In the genomic region with DNA sequence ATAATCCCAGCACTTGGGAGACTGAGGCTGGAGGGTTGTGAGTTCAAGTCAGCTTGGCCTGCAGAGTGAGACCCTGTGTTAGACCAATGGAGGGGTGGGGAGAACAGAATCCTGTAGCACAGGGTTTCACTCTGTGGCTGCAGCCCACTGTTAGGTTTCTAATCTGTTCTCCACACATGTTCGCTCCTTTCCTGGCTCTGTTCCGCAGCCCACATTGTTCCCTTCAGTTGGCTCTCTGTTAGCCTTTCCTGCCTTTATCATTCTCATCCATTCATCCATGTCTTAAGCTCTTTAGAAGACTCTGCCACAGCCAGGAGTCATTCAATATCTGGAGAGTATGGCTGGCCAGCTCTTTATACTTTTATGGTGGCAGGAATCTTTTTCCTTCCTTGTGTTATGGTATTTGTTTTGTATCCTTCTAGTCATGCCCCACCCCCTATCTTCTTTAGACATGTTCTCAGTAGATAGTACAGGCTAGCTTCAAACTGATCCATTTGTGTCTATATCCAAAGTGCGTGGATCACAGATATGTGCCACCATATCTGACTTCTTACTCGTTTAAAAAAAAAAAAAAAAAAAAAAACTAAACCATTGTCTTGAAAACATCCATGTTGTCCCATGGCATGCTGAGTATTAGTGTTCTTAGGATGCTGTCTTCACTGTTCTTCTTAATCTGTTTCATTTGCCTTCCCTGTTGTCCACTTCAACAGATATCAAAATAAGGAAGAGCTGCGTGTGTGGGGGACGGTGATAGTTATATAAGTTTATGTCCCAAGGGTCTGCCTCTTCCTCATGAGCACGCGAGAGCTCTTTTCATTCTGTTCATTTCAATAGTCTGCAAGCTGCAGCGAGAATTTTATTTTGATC, we compare ENCODE assay signal across 13 mouse cellular contexts. TPM values are rescaled to one million over a fixed set of nuclear protein-coding genes. Genes with fewer than 3 reads are reported as not detected.
DNase-seq lines count a peak whose midpoint lies in the region; ATAC-seq and TF ChIP-seq lines count a peak whose summit lies in the region.
"Had no signal": no experiment of that assay in that cellular context is flagged by ENCODE, and none has a peak within 500 bp of the region (broad histone marks: within the 10 kb centered on the region; RNA-seq: fewer than 3 reads in every experiment).

No protein-coding gene starts in this region.

- no peaks in the 10 kb centered on the region for H3K36me3 ChIP-seq in intestine, embryonic 16.5 days (ENCODE audit: control insufficient read depth, insufficient read depth, low read length)
- H3K36me3 ChIP-seq in intestine, embryonic 15.5 days: no peaks in the 10 kb centered on the region
- no peaks in the 10 kb centered on the region for H3K36me3 ChIP-seq in heart, embryonic 15.5 days
- no peaks in the 10 kb centered on the region; the same call in 1 of the 2 replicates for H3K36me3 ChIP-seq in liver, embryonic 16.5 days (ENCODE audit: control insufficient read depth, insufficient read depth)
- H3K36me3 ChIP-seq: limb, embryonic 15.5 days had no signal

- TF ChIP-seq CTCF in bone marrow, adult 2 months (IDR thresholded peaks at IDR 0.05; ENCODE audit: control insufficient read depth, insufficient read depth, low read length): no peak

- no peak overlapping the region for H3K9ac ChIP-seq in intestine, embryonic 16.5 days (ENCODE audit: low read depth, low read length)
- H3K9ac ChIP-seq in intestine, embryonic 15.5 days: no peak overlapping the region
- H3K9ac ChIP-seq in heart, embryonic 15.5 days: no peak overlapping the region
- 0 out of 2 replicates have a peak overlapping the region, but pooled peaks have one; percentile 7 for H3K9ac ChIP-seq in liver, embryonic 16.5 days (ENCODE audit: low read depth, low read length)
- H3K9ac ChIP-seq: limb, embryonic 15.5 days had no signal

- H3K4me2 ChIP-seq in intestine, embryonic 16.5 days (ENCODE audit: low read depth, low read length): no peak overlapping the region
- H3K4me2 ChIP-seq in intestine, embryonic 15.5 days (replicated peaks): no peak overlapping the region
- no peak overlapping the region for H3K4me2 ChIP-seq in heart, embryonic 15.5 days
- peak overlapping the region; percentile 30 for H3K4me2 ChIP-seq in liver, embryonic 16.5 days (ENCODE audit: low read depth, low read length)
- H3K4me2 ChIP-seq: limb, embryonic 15.5 days had no signal

- H3K4me3 ChIP-seq in intestine, embryonic 16.5 days (ENCODE audit: low read length): no peak overlapping the region
- H3K4me3 ChIP-seq in intestine, embryonic 15.5 days (replicated peaks): no peak overlapping the region
- no peak overlapping the region for H3K4me3 ChIP-seq in bone marrow, adult 2 months (replicated peaks; ENCODE audit: control insufficient read depth, low read depth, low read length)
- H3K4me3 ChIP-seq in heart, embryonic 15.5 days: no peak overlapping the region
- no peak overlapping the region for H3K4me3 ChIP-seq in liver, embryonic 16.5 days (ENCODE audit: low read depth, low read length)
- H3K4me3 ChIP-seq: forebrain, embryonic 10.5 days; limb, embryonic 15.5 days had no signal

- no peak overlapping the region for H3K27ac ChIP-seq in intestine, embryonic 16.5 days (ENCODE audit: low read length)
- H3K27ac ChIP-seq in intestine, embryonic 15.5 days: no peak overlapping the region
- peak overlapping the region; percentile 5; the same call in 1 of the 2 replicates for H3K27ac ChIP-seq in bone marrow, adult 2 months (ENCODE audit: control insufficient read depth, insufficient read depth, low read depth, low read length, poor library complexity)
- H3K27ac ChIP-seq in heart, embryonic 15.5 days: peak overlapping the region; percentile 53
- peak overlapping the region; percentile 78 for H3K27ac ChIP-seq in liver, embryonic 16.5 days (ENCODE audit: low read length)
- H3K27ac ChIP-seq: forebrain, embryonic 10.5 days; limb, embryonic 15.5 days had no signal

- DNase-seq in adrenal gland, adult (ENCODE audit: inconsistent age in 2 of 2, low spot score in 1 of 2): no peak
- no peak for DNase-seq in right cerebral cortex, adult 2 months (ENCODE audit: low spot score in 2 of 2)
- DNase-seq in layer of hippocampus, postnatal 36 days: no peak
- DNase-seq: cerebellum, adult 9-10 months; right cerebral cortex, postnatal 25 days; thymus, postnatal 36 days had no signal

- H3K9me3 ChIP-seq in intestine, embryonic 16.5 days (ENCODE audit: control insufficient read depth, low read length): no peaks in the 10 kb centered on the region
- H3K9me3 ChIP-seq in intestine, embryonic 15.5 days: no peaks in the 10 kb centered on the region
- no peaks in the 10 kb centered on the region for H3K9me3 ChIP-seq in heart, embryonic 15.5 days (replicated peaks)
- H3K9me3 ChIP-seq in liver, embryonic 16.5 days (replicated peaks; ENCODE audit: control insufficient read depth, low read length): no peaks in the 10 kb centered on the region
- H3K9me3 ChIP-seq: forebrain, embryonic 10.5 days; limb, embryonic 15.5 days had no signal

- 87% methylated on average over 9 of the region's 9 CpGs for WGBS in intestine, embryonic 16.5 days
- WGBS in intestine, embryonic 15.5 days: 92% methylated on average over 9 of the region's 9 CpGs
- 66% methylated on average over 9 of the region's 9 CpGs for WGBS in bone marrow, adult 2 months
- WGBS in heart, embryonic 15.5 days: 77% methylated on average over 9 of the region's 9 CpGs
- WGBS in liver, embryonic 16.5 days (ENCODE audit: insufficient replicate concordance): 30% methylated on average over 9 of the region's 9 CpGs

- TF ChIP-seq POLR2A in bone marrow, adult 2 months (IDR thresholded peaks at IDR 0.05; ENCODE audit: borderline replicate concordance, control insufficient read depth, low read depth, low read length): no peak

- peak; percentile 36; the same call in 1 of the 2 replicates for ATAC-seq in intestine, embryonic 16.5 days
- no peak for ATAC-seq in intestine, embryonic 15.5 days
- peak; percentile 63 for ATAC-seq in heart, embryonic 15.5 days (replicated peaks; ENCODE audit: insufficient number of reproducible peaks, insufficient read depth, low FRiP score, low read depth)
- peak; percentile 72 for ATAC-seq in liver, embryonic 16.5 days (ENCODE audit: low read depth)

- peaks cover 7% of the 10 kb centered on the region; the same call in 1 of the 2 replicates for H3K4me1 ChIP-seq in intestine, embryonic 16.5 days (ENCODE audit: control insufficient read depth, insufficient read depth, low read length)
- H3K4me1 ChIP-seq in intestine, embryonic 15.5 days (replicated peaks): no peaks in the 10 kb centered on the region
- peaks cover 4% of the 10 kb centered on the region for H3K4me1 ChIP-seq in bone marrow, adult 2 months (ENCODE audit: control insufficient read depth, insufficient read depth, low read length)
- H3K4me1 ChIP-seq in heart, embryonic 15.5 days (replicated peaks): peaks cover 5% of the 10 kb centered on the region; the same call in 1 of the 2 replicates
- peaks cover 49% of the 10 kb centered on the region for H3K4me1 ChIP-seq in liver, embryonic 16.5 days (ENCODE audit: control insufficient read depth, low read depth, low read length)
- H3K4me1 ChIP-seq: limb, embryonic 15.5 days had no signal

- H3K27me3 ChIP-seq in intestine, embryonic 16.5 days (replicated peaks; ENCODE audit: control insufficient read depth, insufficient read depth, low read length): no peaks in the 10 kb centered on the region
- no peaks in the 10 kb centered on the region for H3K27me3 ChIP-seq in intestine, embryonic 15.5 days (replicated peaks)
- H3K27me3 ChIP-seq in heart, embryonic 15.5 days: no peaks in the 10 kb centered on the region
- H3K27me3 ChIP-seq in liver, embryonic 16.5 days (ENCODE audit: control insufficient read depth, insufficient read depth, low read depth, low read length): no peaks in the 10 kb centered on the region
- H3K27me3 ChIP-seq: limb, embryonic 15.5 days had no signal

RNA-seq across cellular contexts. Expression of gene Prcp, which starts 9.8 kb away (rescaled TPM):
- polyA plus RNA-seq in intestine, embryonic 16.5 days (2015; fragmentation: Nextera tagmentation; extraction: Ambion mirVana): 22.8 and 25.3 TPM in 2 replicates
- polyA plus RNA-seq in intestine, embryonic 15.5 days (2015; fragmentation: Nextera tagmentation; extraction: Ambion mirVana): 22.3 and 22.7 TPM in 2 replicates
- polyA plus RNA-seq in bone marrow, adult 2 months (2011; ENCODE audit: insufficient read depth, insufficient read length, low replicate concordance, missing spikeins): 32.8 and 34.1 TPM in 2 replicates
- 19.1 and 22.0 TPM in 2 replicates for polyA plus RNA-seq in heart, embryonic 15.5 days (2015; fragmentation: Nextera tagmentation; extraction: Ambion mirVana)
- 12.2 and 15.0 TPM in 2 replicates for polyA plus RNA-seq in liver, embryonic 16.5 days (2015; fragmentation: Nextera tagmentation; extraction: Ambion mirVana)
- total RNA-seq in layer of hippocampus, postnatal 36 days (2021): 1 to 10 TPM; 7.5 to 8.2 TPM

RNA-seq across cellular contexts. Expression of gene Ddias, which starts 10.0 kb away (rescaled TPM):
- polyA plus RNA-seq in intestine, embryonic 16.5 days (2015; fragmentation: Nextera tagmentation; extraction: Ambion mirVana): 8.7 and 9.2 TPM in 2 replicates
- polyA plus RNA-seq in intestine, embryonic 15.5 days (2015; fragmentation: Nextera tagmentation; extraction: Ambion mirVana): 9.4 and 12.1 TPM in 2 replicates
- 6.2 and 14.7 TPM in 2 replicates for polyA plus RNA-seq in bone marrow, adult 2 months (2011; ENCODE audit: insufficient read depth, insufficient read length, low replicate concordance, missing spikeins)
- 8.2 and 9.0 TPM in 2 replicates for polyA plus RNA-seq in heart, embryonic 15.5 days (2015; fragmentation: Nextera tagmentation; extraction: Ambion mirVana)
- 10.0 and 10.2 TPM in 2 replicates for polyA plus RNA-seq in liver, embryonic 16.5 days (2015; fragmentation: Nextera tagmentation; extraction: Ambion mirVana)
- total RNA-seq in layer of hippocampus, postnatal 36 days (2021): under 1 TPM; 0.42 to 0.78 TPM

Comparison
In these comparisons a context has a peak if more than half of its experiments do, and no peak if none do; other contexts are left out.
1. H3K27ac ChIP-seq: peak in bone marrow, adult 2 months (single experiment), heart, embryonic 15.5 days (single experiment) and liver, embryonic 16.5 days (single experiment); none in intestine, embryonic 16.5 days (single experiment) and intestine, embryonic 15.5 days (single experiment).